Mouse (Mus musculus) MEL (cell line): ENCODE results near the gene Cpne9. TPM values are rescaled to one million over a fixed set of nuclear protein-coding genes. Genes with fewer than 3 reads are reported as not detected.

Experiments
- DNase-seq: peaks from one replicate; pipeline ENCODE4 v3.0.0; 2011; ENCODE audit warnings: low read depth, low spot score
- H3K27ac ChIP-seq: 2 replicates; pipeline ENCODE4 v1.5.1; 2012; ENCODE audit warnings: low read depth, mild to moderate bottlenecking, control low read depth, low read length, moderate library complexity; ENCODE audit not compliant: control insufficient read depth
- H3K27me3 ChIP-seq, 2 experiments: fragments of 150-350 bp in 1 of 2; sonication (generic) in 1 of 2; 2 replicates each; pipeline ENCODE4 v1.6.1; 2012; ENCODE audit warnings: low read length in 2 of 2, mild to moderate bottlenecking in 2 of 2, improper control_type of control experiment in 1 of 2, moderate library complexity in 1 of 2; ENCODE audit not compliant: insufficient read depth in 2 of 2, control insufficient read depth in 1 of 2
- H3K36me3 ChIP-seq, 2 experiments: 2 replicates each; pipeline ENCODE4 v1.6.1; 2012 to 2014; ENCODE audit warnings: low read length in 2 of 2, improper control_type of control experiment in 1 of 2, inconsistent platforms in 1 of 2, mild to moderate bottlenecking in 1 of 2; ENCODE audit not compliant: insufficient read depth in 2 of 2, control insufficient read depth in 1 of 2
- H3K4me1 ChIP-seq, 2 experiments: fragments of 150-350 bp in 1 of 2; sonication (generic) in 1 of 2; 2 replicates each; pipeline ENCODE4 v1.6.1; 2012; ENCODE audit warnings: low read length in 2 of 2, improper control_type of control experiment in 1 of 2, mild to moderate bottlenecking in 1 of 2; ENCODE audit not compliant: insufficient read depth in 2 of 2, control insufficient read depth in 1 of 2
- H3K4me3 ChIP-seq, 2 experiments: fragments of 150-350 bp in 1 of 2; sonication (generic) in 1 of 2; 2 replicates each; pipeline ENCODE4 v1.5.1; 2012; ENCODE audit warnings: low read depth in 2 of 2, low read length in 2 of 2, mild to moderate bottlenecking in 2 of 2, moderate library complexity in 2 of 2, control low read depth in 1 of 2, improper control_type of control experiment in 1 of 2; ENCODE audit not compliant: control insufficient read depth in 1 of 2, insufficient read depth in 1 of 2
- H3K79me2 ChIP-seq: 2 replicates; pipeline ENCODE4 v1.6.1; 2012; ENCODE audit warnings: mild to moderate bottlenecking, low read length, moderate library complexity; ENCODE audit not compliant: control insufficient read depth, poor library complexity, insufficient read depth
- H3K9ac ChIP-seq: 2 replicates; pipeline ENCODE4 v1.6.1; 2012; ENCODE audit warnings: low read depth, mild to moderate bottlenecking, control low read depth, low read length, moderate library complexity; ENCODE audit not compliant: control insufficient read depth, poor library complexity, severe bottlenecking
- H3K9me3 ChIP-seq: fragments of 150-350 bp; sonication (generic); replicated peaks from 2 replicates; pipeline ENCODE4 v1.6.1; 2012; ENCODE audit warnings: mild to moderate bottlenecking, low read length, improper control_type of control experiment, moderate library complexity; ENCODE audit not compliant: insufficient read depth
- CHD1 ChIP-seq: IDR thresholded peaks from 2 replicates; pipeline ENCODE4 v1.6.1; 2012; ENCODE audit warnings: low read depth, mild to moderate bottlenecking, inconsistent platforms, low read length, improper control_type of control experiment
- CTCF ChIP-seq, 3 experiments: IDR thresholded peaks in 2 of 3; conservative IDR thresholded peaks in 1 of 3; 2 replicates each; pipeline ENCODE4 v1.5.1; 2011 to 2012; ENCODE audit warnings: low read length in 3 of 3, low read depth in 2 of 3, mild to moderate bottlenecking in 2 of 3, improper control_type of control experiment in 1 of 3, inconsistent platforms in 1 of 3, mixed read lengths in 1 of 3, moderate library complexity in 1 of 3; ENCODE audit not compliant: control insufficient read depth in 1 of 3, insufficient read depth in 1 of 3, poor library complexity in 1 of 3, severe bottlenecking in 1 of 3
- ELF1 ChIP-seq: IDR thresholded peaks from 2 replicates; pipeline ENCODE4 v1.6.1; 2014; ENCODE audit warnings: low read depth, mild to moderate bottlenecking, inconsistent platforms, low read length, improper control_type of control experiment, moderate library complexity
- GABPA ChIP-seq: IDR thresholded peaks from 2 replicates; pipeline ENCODE4 v1.6.1; 2012; ENCODE audit warnings: low read depth, mild to moderate bottlenecking, inconsistent platforms, low read length, improper control_type of control experiment, moderate library complexity
- GATA1 ChIP-seq: IDR thresholded peaks from 2 replicates; pipeline ENCODE4 v1.6.1; 2011; ENCODE audit warnings: low read depth, low read length, improper control_type of control experiment
- KAT2A ChIP-seq: conservative IDR thresholded peaks from 2 replicates; pipeline ENCODE4 v1.6.1; 2012; ENCODE audit warnings: low read depth, low read length, improper control_type of control experiment, inconsistent platforms
- MAFK ChIP-seq: IDR thresholded peaks from 2 replicates; pipeline ENCODE4 v1.6.1; 2011; ENCODE audit warnings: low read depth, mild to moderate bottlenecking, low read length, improper control_type of control experiment, borderline replicate concordance
- MAX ChIP-seq: IDR thresholded peaks from 2 replicates; pipeline ENCODE4 v1.6.1; 2011; ENCODE audit warnings: low read length, improper control_type of control experiment
- MEF2A ChIP-seq: IDR thresholded peaks from 2 replicates; pipeline ENCODE4 v1.6.1; 2014; ENCODE audit warnings: low read depth, mild to moderate bottlenecking, inconsistent platforms, low read length, improper control_type of control experiment; ENCODE audit not compliant: poor library complexity, insufficient replicate concordance, severe bottlenecking; ENCODE audit errors: extremely low read depth
- MXI1 ChIP-seq: IDR thresholded peaks from 2 replicates; pipeline ENCODE4 v1.6.1; 2011; ENCODE audit warnings: mild to moderate bottlenecking, low read depth, low read length, improper control_type of control experiment
- NELFE ChIP-seq: IDR thresholded peaks from 2 replicates; pipeline ENCODE4 v1.6.1; 2011; ENCODE audit warnings: low read depth, low read length, improper control_type of control experiment
- POLR2AphosphoS2 ChIP-seq: IDR thresholded peaks from 2 replicates; pipeline ENCODE4 v1.6.1; 2011; ENCODE audit warnings: low read length, improper control_type of control experiment
- RAD21 ChIP-seq: IDR thresholded peaks from 2 replicates; pipeline ENCODE4 v1.6.1; 2011; ENCODE audit warnings: mild to moderate bottlenecking, low read depth, low read length, improper control_type of control experiment
- RCOR1 ChIP-seq: IDR thresholded peaks from 2 replicates; pipeline ENCODE4 v1.6.1; 2012; ENCODE audit warnings: low read depth, mild to moderate bottlenecking, inconsistent platforms, low read length, improper control_type of control experiment
- SIN3A ChIP-seq: IDR thresholded peaks from 2 replicates; pipeline ENCODE4 v1.6.1; 2012; ENCODE audit warnings: low read length, improper control_type of control experiment, inconsistent platforms
- SMC3 ChIP-seq: IDR thresholded peaks from 2 replicates; pipeline ENCODE4 v1.6.1; 2011; ENCODE audit warnings: low read depth, low read length, improper control_type of control experiment
- TBP ChIP-seq: IDR thresholded peaks from 2 replicates; pipeline ENCODE4 v1.8.0; 2011; ENCODE audit warnings: low read depth, low read length, improper control_type of control experiment
- TCF12 ChIP-seq: IDR thresholded peaks from 2 replicates; pipeline ENCODE4 v1.6.1; 2014; ENCODE audit warnings: low read depth, mild to moderate bottlenecking, inconsistent platforms, low read length, improper control_type of control experiment, moderate library complexity
- UBTF ChIP-seq: IDR thresholded peaks from 2 replicates; pipeline ENCODE4 v1.6.1; 2012; ENCODE audit warnings: low read depth, mild to moderate bottlenecking, inconsistent platforms, low read length, improper control_type of control experiment, moderate library complexity, borderline replicate concordance; ENCODE audit not compliant: insufficient read depth
- USF1 ChIP-seq: IDR thresholded peaks from 2 replicates; pipeline ENCODE4 v1.6.1; 2014; ENCODE audit warnings: low read depth, mild to moderate bottlenecking, inconsistent platforms, low read length, improper control_type of control experiment, moderate library complexity
- USF2 ChIP-seq, 2 experiments: IDR thresholded peaks; 2 replicates each; pipeline ENCODE4 v1.6.1; 2011 to 2012; ENCODE audit warnings: improper control_type of control experiment in 2 of 2, low read length in 2 of 2, borderline replicate concordance in 1 of 2, inconsistent platforms in 1 of 2, low read depth in 1 of 2, mild to moderate bottlenecking in 1 of 2; ENCODE audit not compliant: insufficient read depth in 1 of 2
- ZC3H11A ChIP-seq: IDR thresholded peaks from 2 replicates; pipeline ENCODE4 v1.6.1; 2012; ENCODE audit warnings: low read depth, mild to moderate bottlenecking, inconsistent platforms, low read length, improper control_type of control experiment
- ZMIZ1 ChIP-seq: IDR thresholded peaks from 2 replicates; pipeline ENCODE4 v1.6.1; 2012; ENCODE audit warnings: low read depth, mild to moderate bottlenecking, inconsistent platforms, low read length, improper control_type of control experiment, moderate library complexity
- ZNF384 ChIP-seq: IDR thresholded peaks from 2 replicates; pipeline ENCODE4 v1.6.1; 2012; ENCODE audit warnings: low read depth, mild to moderate bottlenecking, inconsistent platforms, low read length, improper control_type of control experiment
- polyA plus RNA-seq, 2 experiments: library from polyadenylated mRNA; stranded (reverse) in 1 of 2; unstranded in 1 of 2; fragments of >175 nt in 1 of 2; fragments of >200 nt in 1 of 2; gene quantifications; 2 replicates each; pipeline versions ENCODE4 v1.2.1 to v1.2.4; 2012; ENCODE audit warnings: low replicate concordance in 2 of 2, low read depth in 1 of 2; ENCODE audit not compliant: insufficient read length in 2 of 2, insufficient read depth in 1 of 2, missing spikeins in 1 of 2
- total RNA-seq: library from RNA; depleted of rRNA; stranded (reverse); fragments of 300-350 nt; gene quantifications from 2 replicates; pipeline ENCODE4 v1.2.3, GENCODE M21; 2012

The Cpne9 gene
- total and polyA plus RNA-seq, 3 experiments: 1.3 to 1.6 TPM; not detected in 1

- Histone ChIP-seq H3K9ac (no peak overlapping the region), H3K27me3 (no peaks in the 10 kb centered on the region), H3K4me3 (no peak overlapping the region), H3K79me2 (no peaks in the 10 kb centered on the region), H3K36me3 (peaks cover 0 to 6% of the 10 kb centered on the region in 2 experiments; a peak in 3 of 4 replicates), H3K9me3 (no peaks in the 10 kb centered on the region), H3K27ac (no peak overlapping the region), H3K4me1 (peaks cover 2 to 8% of the 10 kb centered on the region in 2 experiments; a peak in 2 of 4 replicates)
- DNase-seq: no peak
- TF ChIP-seq POLR2AphosphoS2 (no peak), MXI1 (no peak), GATA1 (no peak), NELFE (no peak), USF2 (IDR thresholded peaks at IDR 0.05; ENCODE audit: borderline replicate concordance in 1 of 2, insufficient read depth in 1 of 2, low read depth in 1 of 2, low read length in 2 of 2) (no peak), RCOR1 (no peak), GABPA (no peak), RAD21 (no peak), CHD1 (no peak), ZNF384 (no peak), SIN3A (no peak), ELF1 (no peak), MAX (no peak)
These were observed 31.3 kb upstream of the Cpne9 start for GRCm38 (mm10) chr6:113250786-113251185.

- Histone ChIP-seq H3K9ac (no peak overlapping the region), H3K27ac (no peak overlapping the region), H3K4me3 (no peak overlapping the region), H3K27me3 (no peaks in the 10 kb centered on the region), H3K4me1 (no peaks in the 10 kb centered on the region), H3K79me2 (no peaks in the 10 kb centered on the region), H3K9me3 (no peaks in the 10 kb centered on the region), H3K36me3 (peaks cover 0 to 3% of the 10 kb centered on the region in 2 experiments; a peak in 1 of 4 replicates)
- peak; percentile 56 for DNase-seq
- TF ChIP-seq MEF2A: no peak
- no peak for TF ChIP-seq KAT2A
- TF ChIP-seq RAD21: peak; percentile 54
- TF ChIP-seq USF1: no peak
- peak; percentile 19; the same call in 1 of the 2 replicates for TF ChIP-seq ZC3H11A
- no peak for TF ChIP-seq UBTF
- peak; percentile 27 to 49 (median 36) for TF ChIP-seq CTCF (IDR thresholded peaks at IDR 0.05 in 2 of 3, conservative IDR thresholded peaks at IDR 0.05 in 1 of 3; ENCODE audit: control insufficient read depth in 1 of 3, insufficient read depth in 1 of 3, low read depth in 2 of 3, low read length in 3 of 3, poor library complexity in 1 of 3, severe bottlenecking in 1 of 3)
- TF ChIP-seq SMC3: peak; percentile 52
- TF ChIP-seq CHD1: no peak
- TF ChIP-seq GABPA: no peak
- TF ChIP-seq MAFK: no peak
- TF ChIP-seq ZNF384: no peak
- TF ChIP-seq MAX: no peak
- TF ChIP-seq ZMIZ1: no peak
- TF ChIP-seq MXI1: no peak
- TF ChIP-seq TCF12: no peak
- no peak for TF ChIP-seq TBP
These were observed 30.2 kb upstream of the Cpne9 start for GRCm38 (mm10) chr6:113251921-113252320.
